Comparison of ENCODE assay signal across 8 mouse cellular contexts in genomic region chr11:117101351-117101921, GRCm38 (mm10). TPM values are rescaled to one million over a fixed set of nuclear protein-coding genes. Genes with fewer than 3 reads are reported as not detected.
A peak's percentile ranks its signal among the peaks of the same experiment; 100 is the strongest.
DNase-seq lines count a peak whose midpoint lies in the region; ATAC-seq and TF ChIP-seq lines count a peak whose summit lies in the region.

No protein-coding gene starts in this region.

- no peak for TF ChIP-seq CTCF in forebrain, postnatal 0 days (IDR thresholded peaks at IDR 0.05; ENCODE audit: low read depth)
- no peak for TF ChIP-seq CTCF in cortical plate, adult 2 months (IDR thresholded peaks at IDR 0.05; ENCODE audit: extremely low read depth, insufficient read depth, low read length)
- TF ChIP-seq CTCF in kidney, adult 2 months (conservative IDR thresholded peaks at IDR 0.05; ENCODE audit: insufficient read depth, insufficient read length, low read depth, low read length) = no peak

- no peak overlapping the region for H3K4me2 ChIP-seq in forebrain, postnatal 0 days (ENCODE audit: low read depth)

- no peak for DNase-seq in forebrain, embryonic 10.5 days (ENCODE audit: extremely low spot score, low spot score)
- no peak for DNase-seq in forebrain, postnatal 0 days
- peak; percentile 80 for DNase-seq in kidney, adult 2 months
- DNase-seq in ovary, postnatal 14 days (ENCODE audit: low spot score) = no peak
- no peak for DNase-seq in right cerebral cortex, postnatal 14 days
- DNase-seq in cerebellum, postnatal 36 days = no peak

- no peaks in the 10 kb centered on the region for H3K27me3 ChIP-seq in forebrain, embryonic 10.5 days (ENCODE audit: poor library complexity, severe bottlenecking)
- H3K27me3 ChIP-seq in forebrain, postnatal 0 days (ENCODE audit: insufficient read depth, low read length) = no peaks in the 10 kb centered on the region
- no peaks in the 10 kb centered on the region for H3K27me3 ChIP-seq in kidney, adult 2 months (replicated peaks; ENCODE audit: control insufficient read depth, insufficient read depth, low read length)

- H3K9ac ChIP-seq in forebrain, postnatal 0 days = no peak overlapping the region

- 71% methylated on average over 8 of the region's 8 CpGs for WGBS in forebrain, embryonic 10.5 days
- 38% methylated on average over 8 of the region's 8 CpGs for WGBS in forebrain, postnatal 0 days
- 64% methylated on average over 8 of the region's 8 CpGs for WGBS in kidney, adult 2 months

- H3K36me3 ChIP-seq in forebrain, embryonic 10.5 days (replicated peaks) = no peaks in the 10 kb centered on the region
- no peaks in the 10 kb centered on the region for H3K36me3 ChIP-seq in forebrain, postnatal 0 days (ENCODE audit: insufficient read depth)
- H3K36me3 ChIP-seq in kidney, adult 2 months (ENCODE audit: control insufficient read depth, insufficient read depth, low read length) = no peaks in the 10 kb centered on the region

- H3K27ac ChIP-seq in forebrain, embryonic 10.5 days = peak overlapping the region; percentile 46; the same call in 1 of the 2 replicates
- H3K27ac ChIP-seq in forebrain, postnatal 0 days (ENCODE audit: low read depth, low read length) = no peak overlapping the region
- H3K27ac ChIP-seq in cortical plate, adult 2 months (ENCODE audit: insufficient read depth, low read length) = peak overlapping the region; percentile 83
- peak overlapping the region; percentile 92 for H3K27ac ChIP-seq in kidney, adult 2 months (ENCODE audit: insufficient read depth, low read depth, low read length)

- no peak overlapping the region for H3K4me3 ChIP-seq in forebrain, embryonic 10.5 days
- no peak overlapping the region for H3K4me3 ChIP-seq in forebrain, postnatal 0 days (ENCODE audit: low read depth, low read length)
- H3K4me3 ChIP-seq in cortical plate, adult 2 months (ENCODE audit: insufficient read depth, low read length) = no peak overlapping the region
- H3K4me3 ChIP-seq in kidney, adult 2 months (ENCODE audit: insufficient read depth, low read depth, low read length) = no peak overlapping the region

- no peaks in the 10 kb centered on the region for H3K9me3 ChIP-seq in forebrain, embryonic 10.5 days
- no peaks in the 10 kb centered on the region for H3K9me3 ChIP-seq in forebrain, postnatal 0 days (ENCODE audit: low read length)

- no peak for ATAC-seq in forebrain, postnatal 0 days
- 0 out of 2 replicates have a peak, but pooled peaks have one; percentile 15 for ATAC-seq in megakaryocyte, adult 5-6 weeks (ENCODE audit: poor library complexity, severe bottlenecking)

- peaks cover 40% of the 10 kb centered on the region for H3K4me1 ChIP-seq in forebrain, embryonic 10.5 days
- no peaks in the 10 kb centered on the region for H3K4me1 ChIP-seq in forebrain, postnatal 0 days (ENCODE audit: insufficient read depth)
- peaks cover 24% of the 10 kb centered on the region for H3K4me1 ChIP-seq in cortical plate, adult 2 months (ENCODE audit: control insufficient read depth, insufficient read depth, low read length)
- H3K4me1 ChIP-seq in kidney, adult 2 months (ENCODE audit: control insufficient read depth, insufficient read depth, low read length) = peaks cover 12% of the 10 kb centered on the region

- no peak for TF ChIP-seq POLR2A in cortical plate, adult 2 months (IDR thresholded peaks at IDR 0.05; ENCODE audit: extremely low read depth, insufficient read depth, low read length)
- no peak for TF ChIP-seq POLR2A in kidney, adult 2 months (IDR thresholded peaks at IDR 0.05; ENCODE audit: low read depth, low read length)

RNA-seq across cellular contexts. Expression of gene Sec14l1, which starts 13.5 kb away (rescaled TPM):
- 44.3 and 46.7 TPM in 2 replicates for polyA plus RNA-seq in forebrain, embryonic 10.5 days (2016; fragmentation: Nextera tagmentation; extraction: Ambion mirVana)
- 81.3 and 82.9 TPM in 2 replicates for total RNA-seq in forebrain, postnatal 0 days (2014; rRNA removed)
- 62.1 and 65.1 TPM in 2 replicates for polyA plus RNA-seq in forebrain, postnatal 0 days (2015; fragmentation: Nextera tagmentation; extraction: Ambion mirVana)
- polyA plus RNA-seq in cortical plate, adult 2 months (2012; rRNA removed) = 190 and 191 TPM in 2 replicates
- 49.1 and 52.2 TPM in 2 replicates for polyA plus RNA-seq in kidney, adult 2 months (2012; rRNA removed)
- total RNA-seq in megakaryocyte, adult 5-6 weeks (2015) = 24.3 and 29.1 TPM in 2 replicates
- 32.3 and 41.7 TPM in 2 replicates for total RNA-seq in megakaryocyte, adult 5-6 weeks (2017)
